Mouse (Mus musculus): Measurements from ENCODE around the gene Efcab8. TPM values are rescaled to one million over a fixed set of nuclear protein-coding genes. Genes with fewer than 3 reads are reported as not detected.
"Not testable (repeated sequence)": the region's sequence is repeated elsewhere in the genome, so short reads cannot be mapped to it uniquely, and the experiment has no call there.

Efcab8 gene
- polyA plus RNA-seq, 1 experiment from 2014 or later: not detected

DNA sequence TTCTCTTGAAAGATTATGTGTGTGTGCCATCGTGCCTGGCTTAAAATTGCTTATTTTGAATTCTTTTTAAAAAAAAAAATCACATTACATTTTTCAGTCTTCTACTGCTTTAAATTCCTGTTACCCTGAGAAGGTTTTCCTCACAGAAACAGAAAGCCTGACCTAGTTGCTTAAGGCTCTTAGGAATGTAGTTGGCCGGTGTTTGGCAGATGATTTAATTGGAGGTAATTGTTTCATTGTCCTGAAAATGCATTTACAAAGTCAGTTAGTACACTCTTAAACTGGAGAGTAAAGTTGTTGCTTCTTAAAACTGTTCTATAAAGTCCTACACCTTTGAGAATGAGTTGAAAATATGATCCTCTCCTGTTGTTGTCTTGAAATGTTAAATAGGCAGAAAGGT, 10.8 kb upstream of the Efcab8 start:
- Histone ChIP-seq H3K27ac (ENCODE audit: low read depth, low read length) (no peak overlapping the region), H3K36me3 (ENCODE audit: control insufficient read depth, insufficient read depth, low read length) (peaks cover 4% of the 10 kb centered on the region; the same call in 1 of the 2 replicates), H3K9ac (ENCODE audit: low read length) (no peak overlapping the region), H3K4me3 (ENCODE audit: low read depth, low read length) (no peak overlapping the region), H3K4me2 (ENCODE audit: low read depth) (no peak overlapping the region), H3K4me1 (ENCODE audit: control insufficient read depth, insufficient read depth, low read length) (no peaks in the 10 kb centered on the region), H3K9me3 (ENCODE audit: control insufficient read depth, low read length) (no peaks in the 10 kb centered on the region), H3K27me3 (ENCODE audit: control insufficient read depth, insufficient read depth, low read length) (no peaks in the 10 kb centered on the region)
- WGBS: 91% methylated on average over 2 of the region's 2 CpGs
- DNase-seq (ENCODE audit: low spot score) (no peak), ATAC-seq (ENCODE audit: insufficient read depth, low FRiP score, low TSS enrichment) (no peak)

DNA sequence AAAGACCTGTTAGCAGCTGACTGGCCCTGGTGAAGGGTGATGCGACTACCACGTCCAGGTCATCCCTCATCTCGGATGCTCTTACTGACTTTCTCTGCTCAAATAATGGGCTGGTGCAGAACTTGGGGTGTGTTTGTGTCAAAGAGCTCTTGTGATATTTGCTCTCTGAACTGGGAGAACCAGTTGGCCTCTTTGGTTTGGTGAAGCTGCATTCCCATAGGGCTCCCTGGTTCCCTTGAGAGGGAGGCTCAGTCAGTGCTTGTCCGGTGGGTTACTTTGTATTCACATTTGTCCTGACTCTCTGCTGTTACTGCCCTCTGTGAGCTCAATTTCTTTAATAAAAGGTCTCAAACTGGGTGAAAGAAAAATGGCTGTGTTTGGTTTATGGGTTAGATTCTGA, 6.8 kb upstream of the Efcab8 start:
- Histone ChIP-seq H3K4me2 (ENCODE audit: low read depth) (no peak overlapping the region), H3K36me3 (ENCODE audit: control insufficient read depth, insufficient read depth, low read length) (no peaks in the 10 kb centered on the region), H3K9ac (ENCODE audit: low read length) (no peak overlapping the region), H3K27ac (ENCODE audit: low read depth, low read length) (no peak overlapping the region), H3K27me3 (ENCODE audit: control insufficient read depth, insufficient read depth, low read length) (no peaks in the 10 kb centered on the region), H3K4me1 (ENCODE audit: control insufficient read depth, insufficient read depth, low read length) (no peaks in the 10 kb centered on the region), H3K9me3 (ENCODE audit: control insufficient read depth, low read length) (no peaks in the 10 kb centered on the region), H3K4me3 (ENCODE audit: low read depth, low read length) (no peak overlapping the region)
- no peak for DNase-seq (ENCODE audit: low spot score)
- no peak for ATAC-seq (ENCODE audit: insufficient read depth, low FRiP score, low TSS enrichment)
- WGBS: 98% methylated on average over 4 of the region's 4 CpGs

DNA sequence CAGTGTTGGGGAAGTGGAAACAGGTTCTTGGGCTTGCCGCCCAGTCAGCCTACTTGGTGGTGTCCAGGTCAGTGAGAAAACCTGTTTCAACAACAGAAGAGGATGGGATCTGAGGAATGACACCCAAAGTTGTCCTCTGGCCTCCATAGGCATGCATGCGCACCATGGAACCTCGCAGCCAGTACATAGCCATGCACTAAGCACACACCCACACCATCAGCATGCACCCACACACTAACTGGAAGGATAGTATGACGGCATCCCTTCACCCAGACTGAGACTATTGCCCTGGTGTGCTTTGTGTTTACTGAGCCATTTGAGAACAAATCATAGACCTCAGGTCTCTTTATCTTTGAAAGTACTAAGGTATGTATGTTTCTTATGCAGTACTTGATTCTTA, 4.3 kb upstream of the Efcab8 start:
- Histone ChIP-seq H3K4me3 (ENCODE audit: low read depth, low read length) (no peak overlapping the region), H3K27me3 (ENCODE audit: control insufficient read depth, insufficient read depth, low read length) (no peaks in the 10 kb centered on the region), H3K4me1 (ENCODE audit: control insufficient read depth, insufficient read depth, low read length) (no peaks in the 10 kb centered on the region), H3K9me3 (ENCODE audit: control insufficient read depth, low read length) (no peaks in the 10 kb centered on the region), H3K9ac (ENCODE audit: low read length) (no peak overlapping the region), H3K4me2 (ENCODE audit: low read depth) (no peak overlapping the region), H3K27ac (ENCODE audit: low read depth, low read length) (no peak overlapping the region), H3K36me3 (ENCODE audit: control insufficient read depth, insufficient read depth, low read length) (no peaks in the 10 kb centered on the region)
- ATAC-seq (ENCODE audit: insufficient read depth, low FRiP score, low TSS enrichment) (no peak), DNase-seq (ENCODE audit: low spot score) (no peak)
- WGBS: 97% methylated on average over 4 of the region's 4 CpGs

DNA sequence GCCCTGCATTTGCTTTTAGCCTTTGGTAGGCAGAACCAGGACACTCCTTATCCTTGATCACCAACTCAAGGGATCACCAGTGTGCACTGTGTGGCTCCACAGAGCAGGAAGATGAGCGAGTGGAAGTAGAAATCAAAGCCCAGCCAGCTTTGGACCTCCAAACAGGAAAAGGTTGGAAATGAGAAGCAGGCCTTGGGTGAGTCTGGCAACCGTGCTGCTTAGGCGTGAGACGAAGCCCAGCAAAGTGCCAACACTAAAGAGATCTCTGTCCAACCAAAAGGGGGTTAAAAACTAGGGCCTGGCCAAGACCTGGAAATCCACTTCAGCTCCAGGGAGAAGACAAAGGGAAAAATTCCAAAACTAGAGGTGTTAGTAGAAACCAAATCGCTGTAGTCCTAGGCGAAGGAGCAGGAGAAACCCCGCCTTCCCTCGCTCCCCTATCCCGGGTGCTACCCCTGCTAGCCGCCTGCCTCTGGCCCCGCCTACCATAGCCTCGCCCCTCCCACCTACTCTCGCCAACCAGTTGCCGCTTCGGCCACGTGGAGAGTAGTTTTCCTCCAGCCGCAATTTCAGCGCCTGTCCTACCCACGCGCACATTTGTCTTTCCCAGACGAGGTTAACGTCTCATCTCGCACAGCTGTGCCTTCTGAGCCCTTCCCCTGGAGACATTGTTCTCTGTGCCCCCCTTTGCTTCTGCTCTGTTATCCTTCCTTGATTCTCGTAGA, 931 bp upstream of the Efcab8 start:
- 17% methylated on average over 23 of the region's 24 CpGs for WGBS

DNA sequence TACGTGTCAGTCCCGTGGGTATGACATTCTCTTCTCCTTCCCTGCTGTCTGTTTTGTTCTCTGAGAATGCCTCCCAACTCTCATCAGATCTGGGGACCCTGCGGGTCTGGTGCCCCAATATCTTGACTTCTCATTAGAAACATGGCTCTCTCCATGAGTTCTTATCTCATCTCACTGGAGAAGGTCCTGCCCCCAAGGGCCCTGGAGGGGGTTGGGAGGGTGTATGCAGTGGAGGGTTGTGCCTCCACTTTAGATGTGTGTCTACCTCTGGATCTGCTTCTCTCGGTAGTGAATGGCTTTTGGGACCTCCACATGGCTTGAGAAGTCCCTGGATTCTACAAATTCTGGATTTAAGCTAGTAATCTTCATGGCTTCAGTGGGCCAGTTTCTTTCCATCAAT, 1.4 kb downstream of the Efcab8 start:
- H3K36me3 ChIP-seq (ENCODE audit: control insufficient read depth, insufficient read depth, low read length): no peaks in the 10 kb centered on the region

More for the DNA sequence above, 931 bp upstream of the Efcab8 start:
- no peak overlapping the region for H3K9ac ChIP-seq (ENCODE audit: low read length)
- H3K27me3 ChIP-seq (ENCODE audit: control insufficient read depth, insufficient read depth, low read length): no peaks in the 10 kb centered on the region
- H3K4me1 ChIP-seq (ENCODE audit: control insufficient read depth, insufficient read depth, low read length): no peaks in the 10 kb centered on the region
- ATAC-seq (ENCODE audit: insufficient read depth, low FRiP score, low TSS enrichment) (peak; percentile 69; the same call in 1 of the 2 replicates), DNase-seq (ENCODE audit: low spot score) (peak; percentile 75)
- H3K4me3 ChIP-seq (ENCODE audit: low read depth, low read length): peak overlapping the region; percentile 9; the same call in 1 of the 2 replicates
- no peaks in the 10 kb centered on the region for H3K9me3 ChIP-seq (ENCODE audit: control insufficient read depth, low read length)
- H3K36me3 ChIP-seq (ENCODE audit: control insufficient read depth, insufficient read depth, low read length): no peaks in the 10 kb centered on the region
- H3K4me2 ChIP-seq (ENCODE audit: low read depth): peak overlapping the region; percentile 29
- no peak overlapping the region for H3K27ac ChIP-seq (ENCODE audit: low read depth, low read length)

DNA sequence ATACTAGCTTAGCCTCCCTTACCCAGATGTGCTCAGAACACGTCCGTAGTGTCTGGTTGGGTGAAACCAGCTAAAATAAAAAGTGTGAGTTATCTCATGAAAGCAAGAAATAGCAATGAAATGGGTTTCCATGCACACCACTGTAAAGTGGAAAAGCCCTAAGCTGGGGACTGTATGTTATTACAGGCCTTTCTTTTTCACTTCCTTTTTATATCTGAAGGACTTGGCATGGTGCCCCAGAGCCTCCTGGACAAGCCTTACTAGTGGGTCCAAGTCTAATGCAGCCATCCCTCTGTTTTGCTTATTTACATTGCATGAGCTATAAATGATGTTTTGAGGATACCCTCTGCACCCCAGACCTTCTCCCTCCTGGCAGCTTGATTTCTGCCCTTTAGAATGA, 4.9 kb downstream of the Efcab8 start:
- 89% methylated on average over 2 of the region's 2 CpGs for WGBS
- Histone ChIP-seq H3K9me3 (ENCODE audit: control insufficient read depth, low read length) (no peaks in the 10 kb centered on the region), H3K36me3 (ENCODE audit: control insufficient read depth, insufficient read depth, low read length) (no peaks in the 10 kb centered on the region), H3K4me1 (ENCODE audit: control insufficient read depth, insufficient read depth, low read length) (no peaks in the 10 kb centered on the region), H3K4me2 (ENCODE audit: low read depth) (no peak overlapping the region), H3K27me3 (ENCODE audit: control insufficient read depth, insufficient read depth, low read length) (no peaks in the 10 kb centered on the region), H3K9ac (ENCODE audit: low read length) (no peak overlapping the region), H3K4me3 (ENCODE audit: low read depth, low read length) (no peak overlapping the region), H3K27ac (ENCODE audit: low read depth, low read length) (no peak overlapping the region)
- no peak for DNase-seq (ENCODE audit: low spot score)
- no peak for ATAC-seq (ENCODE audit: insufficient read depth, low FRiP score, low TSS enrichment)

More for the DNA sequence above, 1.4 kb downstream of the Efcab8 start:
- 83% methylated on average over 4 of the region's 4 CpGs for WGBS
- Histone ChIP-seq H3K4me2 (ENCODE audit: low read depth) (no peak overlapping the region), H3K9me3 (ENCODE audit: control insufficient read depth, low read length) (no peaks in the 10 kb centered on the region), H3K27ac (ENCODE audit: low read depth, low read length) (no peak overlapping the region), H3K4me3 (ENCODE audit: low read depth, low read length) (no peak overlapping the region), H3K9ac (ENCODE audit: low read length) (no peak overlapping the region), H3K27me3 (ENCODE audit: control insufficient read depth, insufficient read depth, low read length) (no peaks in the 10 kb centered on the region), H3K4me1 (ENCODE audit: control insufficient read depth, insufficient read depth, low read length) (no peaks in the 10 kb centered on the region)
- DNase-seq (ENCODE audit: low spot score): no peak
- no peak for ATAC-seq (ENCODE audit: insufficient read depth, low FRiP score, low TSS enrichment)

DNA sequence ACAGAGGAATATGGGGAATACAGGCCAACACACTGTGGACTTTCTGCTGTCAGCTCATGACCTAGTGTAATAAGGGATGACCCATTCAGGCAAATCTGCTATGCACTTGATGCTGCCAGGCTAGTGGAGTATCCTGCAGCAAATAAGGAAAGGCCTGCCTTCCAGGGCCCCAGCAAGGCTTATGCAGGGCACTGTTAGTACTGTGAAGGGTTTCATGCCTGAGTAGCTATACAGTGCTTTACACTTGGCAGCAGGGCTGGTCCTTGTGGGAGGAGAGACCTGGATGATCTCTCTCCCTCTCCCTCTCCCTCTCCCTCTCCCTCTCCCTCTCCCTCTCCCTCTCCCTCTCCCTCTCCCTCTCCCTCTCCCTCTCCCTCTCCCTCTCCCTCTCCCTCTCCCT, 13.6 kb downstream of the Efcab8 start:
- Histone ChIP-seq H3K27me3 (ENCODE audit: control insufficient read depth, insufficient read depth, low read length) (no peaks in the 10 kb centered on the region), H3K9ac (ENCODE audit: low read length) (no peak overlapping the region), H3K36me3 (ENCODE audit: control insufficient read depth, insufficient read depth, low read length) (no peaks in the 10 kb centered on the region), H3K27ac (ENCODE audit: low read depth, low read length) (no peak overlapping the region), H3K9me3 (ENCODE audit: control insufficient read depth, low read length) (no peaks in the 10 kb centered on the region), H3K4me1 (ENCODE audit: control insufficient read depth, insufficient read depth, low read length) (no peaks in the 10 kb centered on the region), H3K4me2 (ENCODE audit: low read depth) (no peak overlapping the region), H3K4me3 (ENCODE audit: low read depth, low read length) (no peak overlapping the region)
- DNase-seq (ENCODE audit: low spot score) (no peak), ATAC-seq (ENCODE audit: insufficient read depth, low FRiP score, low TSS enrichment) (no peak)

DNA sequence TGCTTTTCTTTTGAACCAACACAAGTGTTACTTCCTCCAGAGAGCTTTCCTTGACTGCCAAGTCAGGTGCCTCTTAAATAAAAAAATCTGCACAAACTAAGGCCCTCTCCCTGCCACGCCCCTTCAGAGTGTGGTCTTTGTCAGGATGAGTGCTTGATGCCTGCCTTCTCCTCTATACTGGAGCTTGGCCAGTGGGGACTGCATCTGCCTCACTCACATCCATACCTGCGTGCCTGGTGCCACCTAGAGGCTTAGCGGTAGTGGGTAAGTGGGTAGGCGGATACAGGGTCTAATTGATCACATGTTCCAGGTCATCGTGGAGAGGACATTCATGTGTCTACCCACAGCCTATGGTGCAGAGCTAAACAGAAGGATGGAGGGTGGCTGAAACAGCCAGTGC, 15.4 kb downstream of the Efcab8 start:
- no peak for ATAC-seq (ENCODE audit: insufficient read depth, low FRiP score, low TSS enrichment)

DNA sequence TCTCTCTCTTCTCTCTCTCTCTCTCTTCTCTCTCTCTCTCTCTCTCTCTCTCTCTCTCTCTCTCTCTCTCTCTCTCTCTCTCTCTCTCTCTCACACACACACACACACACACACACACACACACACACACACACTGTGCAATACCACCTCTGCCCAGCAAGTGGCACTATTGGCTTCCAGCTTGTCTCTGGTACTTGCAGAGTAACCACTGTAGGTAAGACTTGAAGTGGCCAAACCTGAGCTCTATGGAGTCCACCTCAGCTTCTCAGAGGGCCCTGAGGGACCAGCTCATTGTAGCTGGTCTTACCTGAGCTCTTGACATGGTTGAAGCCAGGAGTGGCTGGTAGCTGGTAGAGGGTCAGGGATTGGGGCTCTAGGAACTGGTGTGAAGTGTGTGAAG, 27.7 kb downstream of the Efcab8 start:
- not testable (repeated sequence) for ATAC-seq (ENCODE audit: insufficient read depth, low FRiP score, low TSS enrichment); H3K27me3 ChIP-seq (ENCODE audit: control insufficient read depth, insufficient read depth, low read length); H3K9me3 ChIP-seq (ENCODE audit: control insufficient read depth, low read length); H3K9ac ChIP-seq (ENCODE audit: low read length); H3K4me1 ChIP-seq (ENCODE audit: control insufficient read depth, insufficient read depth, low read length); H3K4me2 ChIP-seq (ENCODE audit: low read depth); H3K36me3 ChIP-seq (ENCODE audit: control insufficient read depth, insufficient read depth, low read length); H3K4me3 ChIP-seq (ENCODE audit: low read depth, low read length); H3K27ac ChIP-seq (ENCODE audit: low read depth, low read length)
- peak; percentile 66 for DNase-seq (ENCODE audit: low spot score)

More for the DNA sequence above, 15.4 kb downstream of the Efcab8 start:
- Histone ChIP-seq H3K4me2 (ENCODE audit: low read depth) (no peak overlapping the region), H3K4me3 (ENCODE audit: low read depth, low read length) (no peak overlapping the region), H3K27ac (ENCODE audit: low read depth, low read length) (no peak overlapping the region), H3K9me3 (ENCODE audit: control insufficient read depth, low read length) (no peaks in the 10 kb centered on the region), H3K36me3 (ENCODE audit: control insufficient read depth, insufficient read depth, low read length) (no peaks in the 10 kb centered on the region), H3K4me1 (ENCODE audit: control insufficient read depth, insufficient read depth, low read length) (no peaks in the 10 kb centered on the region), H3K9ac (ENCODE audit: low read length) (no peak overlapping the region), H3K27me3 (ENCODE audit: control insufficient read depth, insufficient read depth, low read length) (no peaks in the 10 kb centered on the region)
- DNase-seq (ENCODE audit: low spot score): no peak
- WGBS: 55% methylated on average over 5 of the region's 5 CpGs

All from neural tube, embryonic 11.5 days (tissue).